Mouse (Mus musculus) E14TG2a.4 (cell line): ENCODE measurements around the gene Bbx.

Source experiments
- CTCF ChIP-seq: conservative IDR thresholded peaks from 2 replicates; pipeline ENCODE4 v1.5.1; 2014; ENCODE audit warnings: low read length
- POU5F1 ChIP-seq: IDR thresholded peaks from 2 replicates; pipeline ENCODE4 v1.6.1; 2014; ENCODE audit warnings: low read length, borderline replicate concordance

- TF ChIP-seq CTCF (no peak), POU5F1 (no peak)
These were observed 60.7 kb downstream of the Bbx start for GRCm38 (mm10) chr16:50371460-50371859.
